ENCODE assay signal across 18 mouse cellular contexts in the genomic region with DNA sequence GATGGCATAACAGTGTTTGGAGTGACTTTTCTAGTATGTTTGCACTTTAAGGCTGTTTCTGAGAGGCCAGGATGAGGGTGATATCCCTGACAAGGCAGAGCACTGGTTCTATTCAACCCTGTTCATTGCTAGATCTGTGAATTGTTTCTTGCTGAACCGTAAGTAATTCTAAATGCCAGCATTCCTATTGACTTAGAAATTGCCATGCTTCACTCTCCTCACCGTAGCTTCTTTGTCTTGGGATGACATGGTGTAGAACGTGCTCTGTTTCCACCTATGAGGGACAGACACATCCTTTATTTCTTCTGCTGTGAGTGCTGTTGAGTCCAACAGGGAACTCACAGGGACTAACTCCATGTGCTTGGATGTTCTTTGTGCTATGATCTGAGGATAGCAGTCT.
"Had no signal": no experiment of that assay in that cellular context is flagged by ENCODE, and none has a peak within 500 bp of the region (broad histone marks: within the 10 kb centered on the region; RNA-seq: fewer than 3 reads in every experiment).

No protein-coding gene starts in this region.

- H3K4me2 ChIP-seq: liver, embryonic 13.5 days; midbrain, embryonic 12.5 days; neural tube, embryonic 13.5 days; stomach, embryonic 15.5 days had no signal

- H3K4me3 ChIP-seq: layer of hippocampus, adult 2 months; left cerebral cortex, adult 2 months; liver, embryonic 13.5 days; midbrain, embryonic 12.5 days; myocyte; neural tube, embryonic 13.5 days; stomach, embryonic 15.5 days had no signal

- H3K9me3 ChIP-seq: liver, embryonic 13.5 days; midbrain, embryonic 12.5 days; stomach, embryonic 15.5 days had no signal

- H3K36me3 ChIP-seq: liver, embryonic 13.5 days; midbrain, embryonic 12.5 days; neural tube, embryonic 13.5 days; stomach, embryonic 15.5 days had no signal

- ATAC-seq: midbrain, embryonic 16.5 days had no signal

- H3K27me3 ChIP-seq: liver, embryonic 13.5 days; midbrain, embryonic 12.5 days; neural tube, embryonic 13.5 days; stomach, embryonic 15.5 days had no signal

- DNase-seq: kidney, adult 2 months; kidney, postnatal 25 days; layer of hippocampus, adult 9-11 months; liver, embryonic 13.5 days; lung, adult 2 months; lung, postnatal 14 days; lung, postnatal 4 days; right cerebral cortex, postnatal 25 days; spleen, adult 18-20 months; thymus, postnatal 36 days had no signal

- H3K27ac ChIP-seq: kidney, postnatal 0 days; layer of hippocampus, adult 2 months; left cerebral cortex, adult 2 months; liver, embryonic 13.5 days; midbrain, embryonic 12.5 days; neural tube, embryonic 13.5 days; stomach, embryonic 15.5 days had no signal

- H3K4me1 ChIP-seq: liver, embryonic 13.5 days; midbrain, embryonic 12.5 days; stomach, embryonic 15.5 days had no signal

- H3K9ac ChIP-seq: liver, embryonic 13.5 days; midbrain, embryonic 12.5 days; neural tube, embryonic 13.5 days; stomach, embryonic 15.5 days had no signal
